ENCODE assay signal across 7 mouse cellular contexts in genomic region chr9:44457035-44457742, GRCm38 (mm10). TPM values are rescaled to one million over a fixed set of nuclear protein-coding genes. Genes with fewer than 3 reads are reported as not detected.
DNase-seq lines count a peak whose midpoint lies in the region; ATAC-seq lines count a peak whose summit lies in the region.

No protein-coding gene starts in this region.

- peak; percentile 98 for ATAC-seq in frontal cortex, adult (ENCODE audit: low TSS enrichment)
- ATAC-seq in neural tube, embryonic 14.5 days (ENCODE audit: low read depth): peak; percentile 98

- peak overlapping the region; percentile 33 for H3K4me2 ChIP-seq in neural tube, embryonic 14.5 days (ENCODE audit: low read depth, low read length)

- peak overlapping the region; percentile 42; the same call in 1 of the 2 replicates for H3K9ac ChIP-seq in neural tube, embryonic 14.5 days (replicated peaks; ENCODE audit: low read depth, low read length)

- DNase-seq in R1 (ENCODE audit: low read depth, low spot score): peak; percentile 85
- DNase-seq in cerebellum, adult 8-10 months: peak; percentile 26
- DNase-seq in left cerebral cortex, adult 11 months (ENCODE audit: low spot score): peak; percentile 92
- DNase-seq in heart, adult 18-20 months: no peak
- DNase-seq in kidney, postnatal 14 days: no peak

- 2% methylated on average over 11 of the region's 11 CpGs for WGBS in neural tube, embryonic 14.5 days

- no peaks in the 10 kb centered on the region; the same call in 1 of the 2 replicates for H3K27me3 ChIP-seq in neural tube, embryonic 14.5 days (ENCODE audit: control insufficient read depth, insufficient read depth, low read length)

- peaks cover 18% of the 10 kb centered on the region for H3K4me1 ChIP-seq in neural tube, embryonic 14.5 days (ENCODE audit: control insufficient read depth, insufficient read depth, low read length)

- H3K27ac ChIP-seq in neural tube, embryonic 14.5 days (ENCODE audit: low read depth, low read length): peak overlapping the region; percentile 88

- no peaks in the 10 kb centered on the region for H3K36me3 ChIP-seq in neural tube, embryonic 14.5 days (ENCODE audit: control insufficient read depth, insufficient read depth, low read length)

- H3K9me3 ChIP-seq in neural tube, embryonic 14.5 days (ENCODE audit: control insufficient read depth, low read length): no peaks in the 10 kb centered on the region

- no peak overlapping the region for H3K4me3 ChIP-seq in neural tube, embryonic 14.5 days (ENCODE audit: low read depth, low read length)

RNA-seq across cellular contexts. Expression of gene Upk2, which starts 2.4 kb away (rescaled TPM):
- not detected in 2 replicates for polyA plus RNA-seq in neural tube, embryonic 14.5 days (2014; fragmentation: Nextera tagmentation; extraction: Ambion mirVana)
- total RNA-seq in heart, adult 18-20 months (2021): not detected

RNA-seq across cellular contexts. Expression of gene Foxr1, which starts 16.3 kb away (rescaled TPM):
- not detected in 2 replicates for polyA plus RNA-seq in neural tube, embryonic 14.5 days (2014; fragmentation: Nextera tagmentation; extraction: Ambion mirVana)
- not detected for total RNA-seq in heart, adult 18-20 months (2021)

RNA-seq across cellular contexts. Expression of gene Bcl9l, which starts 25.4 kb away (rescaled TPM):
- polyA plus RNA-seq in neural tube, embryonic 14.5 days (2014; fragmentation: Nextera tagmentation; extraction: Ambion mirVana): 11.5 and 12.3 TPM in 2 replicates
- total RNA-seq in heart, adult 18-20 months (2021): 10 to 100 TPM; 36.2 to 41.7 TPM

RNA-seq across cellular contexts. Expression of gene Ccdc84, which starts 38.8 kb away (rescaled TPM):
- 31.1 and 34.5 TPM in 2 replicates for polyA plus RNA-seq in neural tube, embryonic 14.5 days (2014; fragmentation: Nextera tagmentation; extraction: Ambion mirVana)
- total RNA-seq in heart, adult 18-20 months (2021): 1 to 10 TPM; 5.0 to 6.0 TPM

RNA-seq across cellular contexts. Expression of gene Trappc4, which starts 49.8 kb away (rescaled TPM):
- 305 and 308 TPM in 2 replicates for polyA plus RNA-seq in neural tube, embryonic 14.5 days (2014; fragmentation: Nextera tagmentation; extraction: Ambion mirVana)
- 10 to 100 TPM; 42.0 to 43.6 TPM for total RNA-seq in heart, adult 18-20 months (2021)

Comparison
In these comparisons a context has a peak if more than half of its experiments do, and no peak if none do; other contexts are left out.
1. DNase-seq: peak in R1 (single experiment), cerebellum, adult 8-10 months (single experiment) and left cerebral cortex, adult 11 months (single experiment); none in heart, adult 18-20 months (0 of 2) and kidney, postnatal 14 days (single experiment).